Mouse (Mus musculus) heart, postnatal 0 days (tissue): ENCODE results near the gene Ube2c.

Experiments used
- CTCF ChIP-seq: IDR thresholded peaks from 2 replicates; pipeline ENCODE4 v1.5.1; 2016; ENCODE audit warnings: antibody characterized with exemption, control low read depth, low read depth
- EP300 ChIP-seq: IDR thresholded peaks from 2 replicates; pipeline ENCODE4 v1.6.1; 2016; ENCODE audit warnings: antibody characterized with exemption, low read depth

- TF ChIP-seq CTCF (peak; percentile 86), EP300 (0 out of 2 replicates have a peak, but pooled peaks have one; percentile 48)
Measured at GRCm38 (mm10) chr2:164794293-164794692, 24.6 kb downstream of the Ube2c start.
